Mouse (Mus musculus) urinary bladder, postnatal 14 days (tissue): ENCODE measurements around the gene Zmiz2.
"Not testable (repeated sequence)": the region's sequence is repeated elsewhere in the genome, so short reads cannot be mapped to it uniquely, and the experiment has no call there.

ENCODE experiments used
- DNase-seq: peaks from one replicate; pipeline ENCODE4 v3.0.0; 2021; ENCODE audit warnings: low spot score

Gene Zmiz2

GRCm38 (mm10) chr11:6398141-6398540, 9.3 kb downstream of the Zmiz2 start:
- no peak for DNase-seq

- DNase-seq, result peak; percentile 78
These were observed 13.9 kb downstream of the Zmiz2 start for GRCm38 (mm10) chr11:6402515-6403510.

GRCm38 (mm10) chr11:6403830-6404405, 15.0 kb downstream of the Zmiz2 start:
- no peak for DNase-seq

DNA sequence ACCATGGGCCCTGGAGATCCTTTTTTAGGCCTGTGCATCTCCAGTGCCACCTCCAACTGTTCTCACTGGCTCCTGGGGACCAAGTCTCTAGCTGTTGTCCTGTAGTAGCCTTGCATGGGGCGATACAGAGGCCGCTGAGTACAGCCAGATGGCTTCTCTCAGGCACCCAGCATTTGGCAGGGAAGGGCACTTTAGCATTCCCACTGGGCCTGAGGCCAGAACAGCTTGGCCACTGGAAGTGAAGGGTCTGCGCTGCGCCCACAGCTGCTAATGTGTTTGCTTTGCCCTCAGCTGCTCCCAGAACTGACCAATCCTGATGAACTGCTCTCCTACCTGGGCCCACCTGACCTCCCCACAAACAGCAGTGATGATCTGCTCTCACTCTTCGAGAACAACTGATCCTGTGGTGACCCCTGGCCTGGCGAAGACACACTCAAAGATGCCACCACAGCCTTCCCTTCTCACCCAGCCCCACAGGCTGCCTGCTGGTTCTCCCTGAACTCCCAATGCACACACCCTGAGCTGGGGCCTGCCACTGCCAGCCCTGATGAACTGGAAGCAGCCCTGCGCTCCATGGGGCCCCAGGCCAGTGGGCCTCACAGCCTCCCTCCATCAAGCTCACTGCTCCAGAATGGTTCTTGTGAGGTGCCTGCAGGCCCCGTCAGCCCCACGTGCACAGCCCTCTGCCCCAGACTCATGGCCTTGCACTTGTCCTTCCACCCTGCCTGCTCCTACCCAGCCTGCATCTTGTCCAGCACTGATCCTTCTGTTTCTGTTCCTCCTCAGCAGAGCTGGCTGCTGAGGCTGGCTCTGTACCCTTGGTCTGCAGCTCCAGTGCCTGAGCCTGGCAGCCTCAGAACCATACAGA, 16.1 kb downstream of the Zmiz2 start:
- DNase-seq, result no peak

DNA sequence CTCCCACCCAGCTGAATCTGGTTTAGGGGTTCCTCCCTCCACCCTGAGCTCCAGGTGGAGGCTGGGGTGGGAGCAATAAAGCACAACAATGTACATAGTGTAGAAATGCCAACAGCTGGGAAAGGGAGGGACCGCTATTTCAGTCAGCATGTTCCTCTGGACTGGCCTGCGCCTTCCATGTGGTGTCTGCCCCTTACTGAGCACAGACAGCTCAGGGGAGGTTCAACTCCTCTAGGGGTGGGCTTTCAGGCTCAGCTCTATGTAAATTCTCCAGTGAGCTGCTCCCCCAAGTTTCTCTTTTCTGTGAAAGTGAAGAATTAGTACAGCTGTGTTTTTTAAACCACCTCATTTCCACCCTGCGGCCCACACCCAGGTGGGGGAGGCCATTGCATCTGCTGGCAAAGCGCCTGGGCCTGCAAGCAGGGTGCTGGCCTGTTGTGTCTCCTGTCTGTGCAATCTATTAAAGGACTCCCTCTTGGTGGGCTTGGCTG, 16.8 kb downstream of the Zmiz2 start:
- peak; percentile 42 for DNase-seq

GRCm38 (mm10) chr11:6406251-6407161, 17.6 kb downstream of the Zmiz2 start:
- peak; percentile 82 for DNase-seq

DNA sequence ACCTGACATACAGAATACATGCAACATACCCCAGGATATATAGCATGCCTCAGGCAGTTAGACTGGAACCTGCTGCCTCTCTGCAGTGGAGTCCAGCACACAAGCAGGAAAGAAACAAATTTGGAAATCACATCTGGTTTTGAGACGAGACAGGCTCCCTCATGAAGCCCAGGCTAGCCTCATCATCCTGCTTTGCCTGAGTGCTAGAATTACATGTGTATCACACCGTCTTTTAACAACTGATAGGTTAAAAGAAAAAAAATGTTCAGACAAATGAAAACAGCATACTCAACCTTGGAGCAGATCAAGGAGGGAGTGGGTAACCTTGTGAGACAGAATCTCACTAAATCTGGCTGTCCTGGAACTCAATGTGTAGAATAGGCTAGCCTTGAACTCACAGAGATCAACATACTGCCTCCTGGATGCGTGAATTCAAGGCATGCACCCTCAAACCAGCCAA, 18.3 kb downstream of the Zmiz2 start:
- DNase-seq, result no peak

DNA sequence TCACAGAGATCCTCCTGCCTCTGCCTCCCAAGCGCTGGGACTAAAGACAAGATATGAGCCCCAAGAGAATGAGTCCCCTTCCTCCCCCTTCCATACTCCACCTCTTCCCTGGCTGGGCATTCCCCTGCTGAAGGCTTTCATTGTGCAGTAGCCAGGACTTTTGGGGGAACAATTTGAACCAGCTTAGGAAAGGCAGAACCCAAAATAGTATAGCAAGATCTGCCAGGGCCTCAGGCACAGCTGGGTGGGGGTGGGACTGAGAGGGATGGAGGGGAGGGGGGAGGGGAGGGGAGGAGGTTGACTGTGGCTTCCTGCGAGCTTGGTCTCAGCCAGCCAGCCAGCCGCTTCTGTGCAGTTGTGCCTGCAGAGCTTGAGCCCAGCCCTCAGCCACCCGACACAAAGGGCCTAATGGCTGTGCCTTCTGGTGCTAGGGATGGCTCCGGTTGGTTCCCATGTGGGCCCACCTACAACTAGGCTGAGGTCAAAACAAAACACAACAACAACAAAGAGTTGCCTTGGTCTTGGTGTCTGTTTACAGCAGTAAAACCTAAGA, 21.3 kb downstream of the Zmiz2 start:
- no peak for DNase-seq

- not testable (repeated sequence) for DNase-seq
These were observed 21.9 kb downstream of the Zmiz2 start for GRCm38 (mm10) chr11:6410755-6411154.

DNA sequence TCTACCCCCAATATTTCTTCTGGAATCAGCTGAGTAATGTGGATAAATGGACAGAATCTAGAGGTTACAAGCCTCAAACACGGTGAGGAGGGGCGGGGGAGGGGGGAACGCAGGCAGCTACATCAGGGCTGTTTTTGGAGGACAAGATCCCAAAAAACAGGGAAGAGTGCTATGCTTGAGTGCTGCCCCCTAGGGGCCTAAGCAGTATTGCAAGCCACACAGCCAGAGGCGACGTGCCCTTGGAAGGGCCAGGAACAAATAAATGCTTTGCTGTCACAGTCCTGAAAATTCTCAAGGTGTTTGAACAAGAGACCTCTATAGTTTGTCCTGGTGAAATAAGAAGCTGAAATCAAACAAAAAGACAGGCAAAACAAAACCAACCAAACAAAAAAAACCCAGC, 22.8 kb downstream of the Zmiz2 start:
- peak; percentile 86 for DNase-seq

GRCm38 (mm10) chr11:6413264-6413663, 24.4 kb downstream of the Zmiz2 start:
- DNase-seq, result no peak

- peak; percentile 71 for DNase-seq
These were observed 26.1 kb downstream of the Zmiz2 start, which contains the start of gene Ppia for GRCm38 (mm10) chr11:6414751-6415550. Gene Ppia (plus strand): TSS chr11:6415443.

GRCm38 (mm10) chr11:6415551-6416404, 26.9 kb downstream of the Zmiz2 start:
- peak; percentile 98 for DNase-seq

DNA sequence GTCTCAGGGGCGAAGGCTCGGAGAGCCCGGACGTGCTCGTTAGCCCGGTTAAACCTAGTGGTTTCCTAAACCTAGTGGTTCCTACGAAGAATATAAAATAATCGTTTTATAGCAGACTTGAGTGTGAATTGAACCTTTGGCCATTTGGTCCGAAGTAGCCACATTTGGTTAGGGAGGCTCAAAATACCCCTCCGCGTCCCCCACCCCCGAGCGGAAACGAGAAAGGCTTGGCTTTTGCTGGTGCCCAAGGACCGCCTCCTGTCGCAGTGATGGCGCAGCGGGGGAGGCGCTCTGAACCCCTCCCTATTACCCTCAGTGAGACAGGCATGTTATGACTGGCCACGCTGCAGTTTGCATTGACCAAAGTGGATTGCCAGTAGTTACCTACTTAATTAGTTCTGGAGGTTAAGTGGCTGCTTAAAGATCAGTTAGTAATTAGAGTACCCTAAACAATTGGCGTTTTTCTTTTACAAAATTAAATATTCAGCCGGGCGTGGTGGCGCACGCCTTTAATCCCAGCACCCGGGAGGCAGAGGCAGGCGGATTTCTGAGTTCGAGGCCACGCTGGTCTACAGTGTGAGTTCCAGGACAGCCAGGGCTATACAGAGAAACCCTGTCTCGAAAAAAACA, 27.6 kb downstream of the Zmiz2 start:
- peak; percentile 87 for DNase-seq

- no peak for DNase-seq
These were observed 28.2 kb downstream of the Zmiz2 start for GRCm38 (mm10) chr11:6417069-6417468.

DNA sequence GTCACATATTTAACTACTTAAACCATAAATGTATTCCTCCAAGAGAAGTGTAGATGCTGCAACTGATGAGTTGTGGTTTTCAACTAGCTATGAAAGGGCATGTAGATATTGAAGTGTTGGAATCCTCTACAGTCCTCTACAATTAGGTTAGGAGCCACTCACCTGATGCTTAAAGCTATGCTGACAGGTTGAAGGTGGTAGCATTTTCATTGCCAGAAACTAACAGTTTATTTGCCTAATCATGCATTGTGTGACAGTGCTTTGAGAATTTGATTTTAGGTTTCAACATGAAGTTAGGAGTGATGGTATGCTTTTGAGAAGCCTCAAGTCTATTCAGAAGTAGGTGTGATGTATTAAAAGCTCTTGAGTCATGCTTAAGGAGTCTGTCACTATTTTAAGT, 28.6 kb downstream of the Zmiz2 start:
- DNase-seq, result no peak

- DNase-seq, result no peak
These were observed 29.9 kb downstream of the Zmiz2 start for GRCm38 (mm10) chr11:6418751-6419150.

DNA sequence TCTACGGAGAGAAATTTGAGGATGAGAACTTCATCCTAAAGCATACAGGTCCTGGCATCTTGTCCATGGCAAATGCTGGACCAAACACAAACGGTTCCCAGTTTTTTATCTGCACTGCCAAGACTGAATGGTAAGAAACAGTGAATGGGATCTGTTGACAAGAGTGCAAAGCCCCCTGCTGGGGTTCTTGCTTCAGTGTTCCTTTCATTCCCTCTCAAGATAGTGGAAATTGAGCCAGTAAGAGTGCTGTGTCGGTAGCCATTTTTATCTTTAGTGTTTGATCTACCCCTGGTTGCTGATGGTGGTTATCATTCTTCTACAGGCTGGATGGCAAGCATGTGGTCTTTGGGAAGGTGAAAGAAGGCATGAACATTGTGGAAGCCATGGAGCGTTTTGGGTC, 30.3 kb downstream of the Zmiz2 start:
- DNase-seq, result not testable (repeated sequence)
